In genomic region chr15:84073911-84074704, GRCm38 (mm10) we compare ENCODE assay signal across 9 mouse cellular contexts. TPM values are rescaled to one million over a fixed set of nuclear protein-coding genes. Genes with fewer than 3 reads are reported as not detected.
A peak's percentile ranks its signal among the peaks of the same experiment; 100 is the strongest.
DNase-seq lines count a peak whose midpoint lies in the region; ATAC-seq lines count a peak whose summit lies in the region.
"Had no signal": no experiment of that assay in that cellular context is flagged by ENCODE, and none has a peak within 500 bp of the region (broad histone marks: within the 10 kb centered on the region; RNA-seq: fewer than 3 reads in every experiment).

No protein-coding gene starts in this region.

- no peaks in the 10 kb centered on the region for H3K27me3 ChIP-seq in splenic B cell, adult 2 months (ENCODE audit: control insufficient read depth, insufficient read depth, low read length, poor library complexity, severe bottlenecking)

- no peaks in the 10 kb centered on the region for H3K36me3 ChIP-seq in splenic B cell, adult 2 months (ENCODE audit: control insufficient read depth, insufficient read depth, low read length, poor library complexity, severe bottlenecking)
- H3K36me3 ChIP-seq: limb, embryonic 13.5 days had no signal

- peak; percentile 65 for DNase-seq in cerebellum, adult 11 months
- peak; percentile 87 for DNase-seq in R1 (ENCODE audit: low read depth, low spot score)
- peak; percentile 85 to 86 for DNase-seq in cerebellum, postnatal 4 days (ENCODE audit: low spot score in 2 of 2)
- DNase-seq in layer of hippocampus, adult 9-11 months: peak; percentile 56
- DNase-seq in splenic B cell, adult 2 months (ENCODE audit: low read depth, low spot score): peak; percentile 62

- no peak for ATAC-seq in cerebellum, adult (ENCODE audit: insufficient number of reproducible peaks, low FRiP score, low TSS enrichment)
- 0 out of 2 replicates have a peak, but pooled peaks have one; percentile 33 for ATAC-seq in granulocyte monocyte progenitor cell, adult 5-6 weeks (replicated peaks; ENCODE audit: poor library complexity, severe bottlenecking)
- peak; percentile 76 for ATAC-seq in megakaryocyte progenitor cell, adult 5-6 weeks (replicated peaks; ENCODE audit: poor library complexity)

RNA-seq across cellular contexts. Expression of gene Efcab6, which starts 8.9 kb away (rescaled TPM):
- not detected in 2 replicates for total RNA-seq in granulocyte monocyte progenitor cell, adult 5-6 weeks (2014; fragmentation: Nextera tagmentation)
- not detected in 2 replicates for total RNA-seq in granulocyte monocyte progenitor cell, adult 5-6 weeks (2017)
- total RNA-seq in megakaryocyte progenitor cell, adult 5-6 weeks (2015): not detected in 2 replicates
- not detected in 2 replicates for total RNA-seq in megakaryocyte progenitor cell, adult 5-6 weeks (2017)

RNA-seq across cellular contexts. Expression of gene Sult4a1, which starts 31.4 kb away (rescaled TPM):
- not detected in 2 replicates for total RNA-seq in granulocyte monocyte progenitor cell, adult 5-6 weeks (2014; fragmentation: Nextera tagmentation)
- not detected in 2 replicates for total RNA-seq in granulocyte monocyte progenitor cell, adult 5-6 weeks (2017)
- total RNA-seq in megakaryocyte progenitor cell, adult 5-6 weeks (2015): not detected in 2 replicates
- not detected in 2 replicates for total RNA-seq in megakaryocyte progenitor cell, adult 5-6 weeks (2017)

RNA-seq across cellular contexts. Expression of gene Pnpla5, which starts 48.9 kb away (rescaled TPM):
- total RNA-seq in granulocyte monocyte progenitor cell, adult 5-6 weeks (2014; fragmentation: Nextera tagmentation): not detected in 2 replicates
- total RNA-seq in granulocyte monocyte progenitor cell, adult 5-6 weeks (2017): not detected in 2 replicates
- not detected in 2 replicates for total RNA-seq in megakaryocyte progenitor cell, adult 5-6 weeks (2015)
- total RNA-seq in megakaryocyte progenitor cell, adult 5-6 weeks (2017): not detected in 2 replicates
